Mouse (Mus musculus) neural tube, embryonic 13.5 days (tissue): ENCODE data around the gene Masp1. TPM values are rescaled to one million over a fixed set of nuclear protein-coding genes. Genes with fewer than 3 reads are reported as not detected.

ENCODE experiments used
- ATAC-seq: fragments of 200-750 bp; cut with Nextera tagmentation; 2 replicates; pipeline ENCODE4 v1.8.0; 2017; ENCODE audit warnings: low read depth, mild to moderate bottlenecking, moderate TSS enrichment, moderate library complexity
- H3K27ac ChIP-seq: fragments of 300-500 bp; sonication (generic); replicated peaks from 2 replicates; pipeline ENCODE4 v1.5.1; 2015; ENCODE audit warnings: moderate library complexity, mild to moderate bottlenecking, inconsistent platforms
- H3K27me3 ChIP-seq: fragments of 300-500 bp; sonication (generic); 2 replicates; pipeline ENCODE4 v1.6.1; 2015; ENCODE audit warnings: mild to moderate bottlenecking, inconsistent platforms
- H3K36me3 ChIP-seq: fragments of 300-500 bp; sonication (generic); 2 replicates; pipeline ENCODE4 v1.6.1; 2015; ENCODE audit warnings: mild to moderate bottlenecking, inconsistent platforms
- H3K4me1 ChIP-seq: fragments of 300-500 bp; sonication (generic); replicated peaks from 2 replicates; pipeline ENCODE4 v1.6.1; 2015; ENCODE audit warnings: inconsistent platforms
- H3K4me2 ChIP-seq: fragments of 300-500 bp; sonication (generic); 2 replicates; pipeline ENCODE4 v1.6.1; 2015; ENCODE audit warnings: inconsistent platforms, mild to moderate bottlenecking, moderate library complexity
- H3K4me3 ChIP-seq: fragments of 300-500 bp; sonication (generic); 2 replicates; pipeline ENCODE4 v1.5.1; 2015; ENCODE audit warnings: mild to moderate bottlenecking, inconsistent platforms
- H3K9ac ChIP-seq: fragments of 300-500 bp; sonication (generic); 2 replicates; pipeline ENCODE4 v1.6.1; 2015; ENCODE audit warnings: moderate library complexity, mild to moderate bottlenecking, inconsistent platforms
- H3K9me3 ChIP-seq: fragments of 300-500 bp; sonication (generic); 2 replicates; pipeline ENCODE4 v1.6.1; 2016; ENCODE audit warnings: inconsistent platforms
- WGBS: fragments of 180-500 bp; shearing (Covaris S2); methylation state at CpG from one replicate; pipeline ENCODE4 v1.1.7; 2015; 5-methylcytosine and 5-hydroxymethylcytosine counted together
- polyA plus RNA-seq: library from polyadenylated mRNA; unstranded; fragments of >200 nt; fragmentation: Nextera tagmentation; extraction: Ambion mirVana; gene quantifications from 2 replicates; pipeline ENCODE4 v1.2.1, GENCODE M21; 2015

Masp1 gene
- polyA plus RNA-seq, 1 experiment from 2014 or later = 34.4 TPM

DNA sequence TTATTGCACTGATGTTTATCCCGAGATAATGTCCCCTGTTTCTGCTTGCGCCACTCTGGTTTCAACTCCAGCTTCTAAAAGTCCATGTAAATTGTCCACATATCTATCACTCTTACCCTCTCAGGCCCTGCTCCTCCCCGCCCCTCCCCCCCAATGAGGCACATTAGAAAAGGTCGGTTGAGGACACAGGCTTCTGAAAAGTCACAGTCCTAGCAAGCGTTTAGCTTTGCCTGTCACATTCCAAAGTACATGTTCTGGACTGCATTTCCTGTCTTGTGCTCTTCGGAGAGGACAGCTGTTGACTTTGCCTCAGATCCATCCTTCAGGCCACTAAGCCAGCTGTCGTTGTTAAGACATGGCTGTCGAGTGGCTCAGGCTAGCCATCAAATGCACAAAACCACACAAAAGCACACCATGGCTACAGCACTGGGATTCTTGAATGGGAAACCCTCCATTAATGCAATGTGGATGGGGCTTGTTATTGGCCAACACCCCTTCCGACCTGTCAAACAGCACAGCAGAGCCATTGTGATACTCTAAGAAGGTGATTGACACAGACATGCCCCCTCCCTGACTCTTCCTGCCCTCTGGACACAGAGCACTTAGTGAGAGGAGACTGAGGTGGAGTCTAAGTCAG lies 103.8 kb downstream of the Masp1 start:
- Histone ChIP-seq H3K36me3 (no peaks in the 10 kb centered on the region), H3K9ac (no peak overlapping the region), H3K27ac (peak overlapping the region; percentile 66), H3K4me1 (peaks cover 21% of the 10 kb centered on the region), H3K4me2 (peak overlapping the region; percentile 41), H3K9me3 (no peaks in the 10 kb centered on the region), H3K27me3 (no peaks in the 10 kb centered on the region), H3K4me3 (no peak overlapping the region)
- WGBS = 47% methylated on average over 9 of the region's 9 CpGs
- peak; percentile 17; the same call in 1 of the 2 replicates for ATAC-seq

DNA sequence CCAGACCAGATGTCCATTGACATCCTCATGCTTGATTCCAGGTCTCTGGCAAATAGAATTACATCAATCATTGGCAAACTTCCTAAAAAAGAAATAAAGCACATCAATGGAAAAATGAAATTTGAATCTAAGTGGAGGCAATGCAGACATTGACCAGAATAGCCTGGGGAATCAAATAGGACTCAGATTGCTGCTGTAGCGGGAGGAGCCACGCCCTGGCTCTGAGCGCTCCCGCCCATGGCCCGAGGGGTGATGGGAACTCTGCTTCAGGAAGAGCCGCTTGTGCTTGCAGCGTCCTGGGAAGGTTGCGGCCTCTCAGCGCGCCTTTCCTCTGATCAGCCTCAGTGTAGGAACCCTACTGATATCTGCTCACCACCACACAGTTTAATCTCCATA lies 104.4 kb downstream of the Masp1 start:
- H3K4me1 ChIP-seq = peaks cover 21% of the 10 kb centered on the region
- H3K4me3 ChIP-seq = no peak overlapping the region
- no peaks in the 10 kb centered on the region for H3K36me3 ChIP-seq
- peak overlapping the region; percentile 41 for H3K4me2 ChIP-seq
- H3K9me3 ChIP-seq = no peaks in the 10 kb centered on the region
- peak overlapping the region; percentile 66 for H3K27ac ChIP-seq
- no peak for ATAC-seq
- 31% methylated on average over 10 of the region's 10 CpGs for WGBS
- no peak overlapping the region for H3K9ac ChIP-seq
- H3K27me3 ChIP-seq = no peaks in the 10 kb centered on the region

DNA sequence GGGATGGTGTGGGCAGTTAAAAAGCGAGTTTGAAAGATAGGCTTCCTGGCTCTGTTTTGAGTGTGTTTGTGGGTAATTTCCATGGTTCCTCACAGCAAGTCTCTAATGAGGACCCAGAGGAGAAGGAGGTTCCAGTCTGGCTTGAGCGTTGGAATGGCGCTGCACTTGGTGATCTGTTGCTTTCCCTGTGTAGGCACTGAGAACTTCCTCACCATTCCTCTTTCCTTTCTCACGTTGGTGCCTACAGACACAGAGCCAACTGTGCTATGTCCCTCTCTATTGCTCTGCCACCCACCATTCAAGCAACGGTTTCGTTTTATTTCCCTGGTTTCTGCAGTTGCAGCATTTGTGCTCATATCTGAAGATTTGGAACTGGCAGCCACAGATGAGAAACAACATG lies 107.7 kb downstream of the Masp1 start:
- WGBS = 78% methylated on average over 6 of the region's 6 CpGs
- no peak for ATAC-seq

DNA sequence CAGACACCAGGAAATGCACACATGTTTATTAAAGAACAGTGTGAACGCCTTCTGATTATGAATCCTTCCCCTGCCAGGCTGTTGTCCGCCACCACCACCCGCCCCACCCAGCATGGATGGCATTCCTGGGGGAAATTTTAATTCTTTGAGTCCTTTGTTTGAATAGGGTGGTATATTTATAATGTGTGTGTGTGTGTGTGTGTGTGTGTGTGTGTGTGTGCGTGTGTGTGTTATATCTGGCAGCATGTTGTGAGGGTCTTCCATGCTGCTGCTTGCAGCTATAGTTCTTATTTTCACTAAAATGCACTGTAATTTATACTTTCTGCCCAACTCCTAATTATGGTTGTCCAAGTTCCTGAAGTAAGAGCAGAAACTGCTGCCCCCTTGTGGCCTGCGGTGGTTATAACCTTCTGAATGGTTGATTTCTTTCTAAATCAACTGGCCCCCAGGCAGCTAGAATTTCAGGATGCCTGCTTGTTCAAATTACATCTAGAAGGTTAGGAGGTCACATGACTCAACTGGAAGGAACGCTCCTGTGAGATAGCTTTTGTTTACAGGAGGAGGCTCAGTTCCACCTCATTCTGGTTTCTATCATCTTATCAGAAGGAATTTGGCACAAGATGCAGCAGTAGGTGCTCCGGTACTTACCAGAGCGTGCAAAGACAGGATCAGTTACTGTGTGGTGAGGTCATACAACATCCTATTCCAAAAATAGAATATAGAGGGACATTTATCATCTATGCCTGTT lies 117.4 kb downstream of the Masp1 start:
- WGBS = 52% methylated on average over 8 of the region's 8 CpGs
- no peaks in the 10 kb centered on the region for H3K4me1 ChIP-seq
- no peak for ATAC-seq
- H3K9ac ChIP-seq = no peak overlapping the region
- H3K4me3 ChIP-seq = no peak overlapping the region
- H3K27me3 ChIP-seq = no peaks in the 10 kb centered on the region
- H3K4me2 ChIP-seq = no peak overlapping the region
- no peaks in the 10 kb centered on the region for H3K9me3 ChIP-seq
- H3K27ac ChIP-seq = no peak overlapping the region
- no peaks in the 10 kb centered on the region for H3K36me3 ChIP-seq

More for the DNA sequence above, 107.7 kb downstream of the Masp1 start:
- H3K9ac ChIP-seq = no peak overlapping the region
- H3K27me3 ChIP-seq = no peaks in the 10 kb centered on the region
- no peak overlapping the region for H3K4me3 ChIP-seq
- H3K36me3 ChIP-seq = no peaks in the 10 kb centered on the region
- peaks cover 19% of the 10 kb centered on the region for H3K4me1 ChIP-seq
- H3K27ac ChIP-seq = no peak overlapping the region
- H3K4me2 ChIP-seq = no peak overlapping the region
- H3K9me3 ChIP-seq = no peaks in the 10 kb centered on the region

DNA sequence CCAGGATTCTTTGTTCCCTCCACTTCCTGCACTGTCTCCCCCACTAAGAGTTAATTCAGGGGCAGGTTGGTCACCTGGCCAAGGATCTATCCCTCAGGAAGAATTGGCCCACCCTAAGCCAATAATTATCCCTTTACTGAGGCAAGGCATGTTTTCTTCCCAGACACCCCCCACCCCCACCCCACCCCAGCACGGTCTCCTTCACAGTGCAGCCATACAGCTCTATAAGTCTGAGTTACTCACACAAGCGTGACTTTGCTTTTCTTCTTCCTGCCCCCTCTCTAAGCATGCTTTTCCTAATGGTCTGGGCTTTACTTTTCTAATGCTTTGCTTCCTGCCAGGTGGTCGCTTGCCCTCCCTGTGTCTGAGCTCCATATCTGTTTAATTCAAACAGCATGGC lies 118.7 kb downstream of the Masp1 start:
- no peaks in the 10 kb centered on the region for H3K27me3 ChIP-seq
- no peak overlapping the region for H3K4me3 ChIP-seq
- H3K36me3 ChIP-seq = no peaks in the 10 kb centered on the region
- no peak overlapping the region for H3K9ac ChIP-seq
- 68% methylated on average over 3 of the region's 3 CpGs for WGBS
- no peak for ATAC-seq
- H3K4me1 ChIP-seq = no peaks in the 10 kb centered on the region
- no peaks in the 10 kb centered on the region for H3K9me3 ChIP-seq
- H3K27ac ChIP-seq = no peak overlapping the region
- no peak overlapping the region for H3K4me2 ChIP-seq

DNA sequence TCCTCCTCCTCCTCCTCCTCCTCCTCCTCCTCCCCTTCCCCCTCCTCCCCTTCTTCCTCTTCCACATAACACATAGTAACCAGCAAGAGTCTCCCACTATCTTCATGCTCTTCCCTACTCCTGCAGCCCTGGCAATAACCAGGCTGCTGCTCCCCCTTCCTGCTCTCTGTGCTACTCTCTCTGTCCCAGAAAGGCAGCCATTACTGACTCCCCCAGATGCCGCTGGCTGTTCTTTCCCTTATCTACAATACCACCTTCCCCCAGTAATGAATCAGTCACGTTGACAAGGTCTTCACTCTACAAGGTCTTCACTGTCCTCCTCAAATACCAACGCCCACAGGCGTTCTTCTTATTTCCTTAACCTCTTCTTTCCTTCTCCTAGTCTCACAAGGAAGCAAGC lies 119.2 kb downstream of the Masp1 start:
- Histone ChIP-seq H3K4me3 (no peak overlapping the region), H3K9me3 (no peaks in the 10 kb centered on the region), H3K4me1 (no peaks in the 10 kb centered on the region), H3K27me3 (no peaks in the 10 kb centered on the region), H3K4me2 (no peak overlapping the region), H3K36me3 (no peaks in the 10 kb centered on the region), H3K27ac (no peak overlapping the region), H3K9ac (no peak overlapping the region)
- no peak for ATAC-seq
- WGBS = 74% methylated on average over 4 of the region's 4 CpGs

Other genes with a start within 250 kb of the Masp1 start
- gene Rtp1, start 91.7 kb downstream of the Masp1 start, polyA plus RNA-seq = 0.06 and 0.10 TPM in 2 replicates
- 2.4 and 3.9 TPM in 2 replicates for gene Rtp4, start 524 bp downstream of the Masp1 start, polyA plus RNA-seq